Mouse (Mus musculus) right cerebral cortex, adult 18-20 months (tissue): ENCODE measurements around the gene Cdk11b.
"Not testable (repeated sequence)": the region's sequence is repeated elsewhere in the genome, so short reads cannot be mapped to it uniquely, and the experiment has no call there.

Source experiments
- DNase-seq: peaks from one replicate; pipeline ENCODE4 v3.0.0; 2022; ENCODE audit warnings: mixed read lengths

Gene Cdk11b

DNA sequence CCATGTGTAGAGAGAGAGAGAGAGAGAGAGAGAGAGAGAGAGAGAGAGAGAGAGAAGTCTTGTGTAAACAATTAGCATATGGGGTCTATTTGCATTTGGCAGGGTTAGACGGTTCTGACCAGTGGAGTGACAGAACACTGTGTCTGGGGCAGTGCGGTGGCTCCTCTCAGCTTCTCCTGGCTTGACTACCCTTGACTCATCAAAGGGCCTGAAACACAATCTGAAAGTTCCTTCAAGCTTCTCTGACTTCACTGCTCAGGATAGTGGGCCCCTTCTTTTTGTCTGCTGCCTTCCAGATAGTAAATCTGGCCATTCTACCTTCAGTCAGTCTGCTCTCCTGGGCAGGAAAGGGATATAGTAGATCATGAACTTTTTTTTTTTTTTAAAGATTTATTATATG lies 17.8 kb upstream of the Cdk11b start:
- DNase-seq: no peak

DNA sequence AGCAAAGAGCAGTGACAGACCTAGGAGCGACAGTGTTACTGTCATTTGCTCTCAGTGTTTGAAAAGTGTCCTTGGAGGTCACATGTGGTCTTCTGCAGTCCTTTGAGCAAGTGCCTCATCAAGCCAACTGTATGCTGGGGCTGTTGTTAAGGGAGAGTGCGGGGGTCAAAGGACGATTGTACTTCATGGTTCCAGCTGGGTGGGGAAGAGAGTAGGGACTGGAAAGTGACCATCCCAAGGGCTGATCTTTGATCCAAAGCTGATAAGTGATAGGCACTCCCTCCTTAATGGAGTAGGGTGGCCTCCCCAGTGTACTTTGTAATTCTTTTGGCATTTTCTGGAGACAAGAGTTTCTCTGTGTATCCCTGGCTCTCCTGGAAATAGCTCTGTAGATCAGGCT lies 12.8 kb upstream of the Cdk11b start:
- no peak for DNase-seq

- DNase-seq: no peak
Measured at GRCm38 (mm10) chr4:155613264-155613663, 11.4 kb upstream of the Cdk11b start.

DNA sequence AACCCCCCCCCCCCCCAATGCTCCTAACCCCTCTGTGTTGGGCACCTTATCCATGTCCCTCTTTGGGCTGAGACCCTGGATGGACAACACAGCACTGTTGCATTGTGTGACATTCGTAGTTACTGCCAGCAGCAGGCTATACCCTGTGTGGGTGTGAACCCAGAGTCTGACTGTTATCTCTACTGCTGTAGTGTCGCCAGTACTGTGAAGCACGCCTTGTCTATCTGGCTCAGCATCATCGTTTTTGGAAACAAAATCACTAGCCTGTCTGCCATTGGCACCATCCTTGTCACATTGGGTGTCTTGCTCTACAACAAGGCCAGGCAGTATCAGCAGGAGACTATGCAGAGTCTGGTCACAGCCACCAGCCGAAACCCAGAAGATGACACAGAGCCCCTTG lies 6.3 kb upstream of the Cdk11b start:
- no peak for DNase-seq

- DNase-seq: no peak
Measured at GRCm38 (mm10) chr4:155630267-155630666, 5.6 kb downstream of the Cdk11b start.

- no peak for DNase-seq
Measured at GRCm38 (mm10) chr4:155635766-155636499, 11.3 kb downstream of the Cdk11b start.

GRCm38 (mm10) chr4:155643531-155643930 lies 18.9 kb downstream of the Cdk11b start:
- DNase-seq: no peak

GRCm38 (mm10) chr4:155645308-155645707 lies 20.7 kb downstream of the Cdk11b start, which contains the start of gene Gm10563:
TSS of gene Gm10563 (minus strand) at chr4:155645408.
- DNase-seq: not testable (repeated sequence)

DNA sequence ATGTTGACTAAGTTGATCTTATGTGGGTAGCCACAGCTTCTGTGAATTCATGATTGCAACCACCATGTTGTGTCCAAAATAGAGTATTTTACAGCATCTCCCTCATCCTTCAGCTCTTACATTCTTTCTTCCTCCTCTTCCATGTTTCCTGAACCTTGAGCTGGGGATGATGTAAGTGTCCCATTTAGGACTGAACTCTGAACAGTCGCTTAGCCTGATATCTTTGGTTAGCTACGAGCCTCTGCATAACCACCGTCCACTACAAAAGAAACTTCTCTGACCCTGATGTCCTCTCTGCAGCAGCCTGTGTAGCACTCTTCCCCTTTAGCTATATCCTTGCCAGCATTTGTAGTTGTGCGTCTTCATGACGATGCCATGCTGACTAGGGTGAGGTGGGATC lies 21.1 kb downstream of the Cdk11b start:
- no peak for DNase-seq

DNA sequence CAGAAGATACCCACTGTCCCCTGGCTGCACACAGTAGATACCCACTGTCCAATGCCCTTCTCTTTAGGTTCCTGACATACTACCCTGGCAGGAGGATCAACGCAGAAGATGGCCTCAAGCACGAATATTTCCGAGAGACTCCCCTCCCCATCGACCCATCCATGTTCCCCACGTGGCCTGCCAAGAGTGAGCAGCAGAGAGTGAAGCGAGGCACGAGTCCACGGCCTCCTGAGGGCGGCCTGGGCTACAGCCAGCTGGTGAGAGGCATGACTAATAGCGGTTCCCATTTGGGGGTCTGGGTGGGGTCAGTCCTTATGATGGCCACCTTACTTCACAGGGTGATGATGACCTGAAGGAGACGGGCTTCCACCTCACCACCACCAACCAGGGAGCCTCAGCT lies 24.7 kb downstream of the Cdk11b start:
- no peak for DNase-seq

DNA sequence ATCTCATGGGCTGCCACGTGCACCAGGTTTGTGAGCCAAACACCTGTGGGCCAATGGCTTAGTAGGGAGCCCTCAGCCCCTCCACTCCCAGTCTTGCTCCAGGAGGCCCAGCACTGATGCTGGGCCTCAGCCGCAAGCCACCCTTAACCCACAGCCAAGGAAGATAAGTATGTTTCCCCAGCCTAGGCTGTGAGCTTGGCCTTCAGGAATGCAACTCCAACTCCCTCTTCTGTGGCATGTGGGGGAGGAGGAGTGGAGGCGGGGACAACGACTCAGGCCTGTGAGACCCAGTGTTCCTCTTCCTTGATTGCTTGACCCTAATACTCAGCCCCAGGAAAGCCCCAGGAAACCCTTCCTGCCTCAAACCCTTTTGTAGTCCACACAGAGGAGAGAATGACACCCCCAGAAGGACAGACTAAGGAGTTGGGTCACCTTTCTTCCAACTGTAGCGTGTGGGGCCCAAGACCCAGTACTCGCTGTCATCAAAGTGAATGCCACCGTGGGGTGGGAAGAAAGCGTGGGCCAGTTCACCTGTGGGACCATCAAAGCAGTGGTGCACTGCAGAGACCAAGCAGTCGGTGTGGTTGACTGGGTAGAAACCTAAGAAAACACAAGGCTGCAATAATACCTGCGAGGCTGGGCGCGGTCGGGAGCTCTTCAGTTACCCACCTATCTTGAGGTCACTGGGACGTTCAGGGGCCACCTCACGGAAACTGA lies 27.1 kb downstream of the Cdk11b start:
- no peak for DNase-seq

- no peak for DNase-seq
Measured at GRCm38 (mm10) chr4:155652283-155653085, 27.8 kb downstream of the Cdk11b start.

- DNase-seq: no peak
Measured at GRCm38 (mm10) chr4:155653086-155653450, 28.4 kb downstream of the Cdk11b start, which contains the start of gene Mmp23. TSS of gene Mmp23 (minus strand) at chr4:155653384.

GRCm38 (mm10) chr4:155653451-155654182 lies 29.0 kb downstream of the Cdk11b start:
- no peak for DNase-seq

- no peak for DNase-seq
Measured at GRCm38 (mm10) chr4:155654183-155654455, 29.5 kb downstream of the Cdk11b start.

- no peak for DNase-seq
Measured at GRCm38 (mm10) chr4:155654456-155655298, 30.0 kb downstream of the Cdk11b start.

GRCm38 (mm10) chr4:155656214-155656751 lies 31.6 kb downstream of the Cdk11b start:
- DNase-seq: no peak

DNA sequence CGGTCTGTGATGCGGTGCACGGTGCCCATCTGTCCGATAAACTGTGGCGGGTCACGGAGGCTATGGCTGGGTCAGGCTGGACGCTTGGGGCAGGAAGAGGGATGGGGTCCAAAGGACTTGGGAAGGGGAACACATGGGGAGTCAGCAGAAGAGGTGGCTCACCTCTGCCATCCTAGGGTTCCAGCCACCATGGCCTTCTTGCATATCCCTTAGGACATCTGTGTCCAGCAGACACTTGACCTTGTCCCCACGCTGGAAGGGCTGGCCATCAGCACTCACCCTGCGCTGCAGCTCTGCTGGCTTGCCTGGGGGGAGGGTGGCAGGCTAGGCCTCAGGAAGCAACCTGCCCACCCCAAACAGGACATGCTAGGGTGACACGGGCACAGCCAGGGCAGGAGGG lies 34.3 kb downstream of the Cdk11b start:
- no peak for DNase-seq

GRCm38 (mm10) chr4:155660641-155661040 lies 36.0 kb downstream of the Cdk11b start:
- DNase-seq: no peak

DNA sequence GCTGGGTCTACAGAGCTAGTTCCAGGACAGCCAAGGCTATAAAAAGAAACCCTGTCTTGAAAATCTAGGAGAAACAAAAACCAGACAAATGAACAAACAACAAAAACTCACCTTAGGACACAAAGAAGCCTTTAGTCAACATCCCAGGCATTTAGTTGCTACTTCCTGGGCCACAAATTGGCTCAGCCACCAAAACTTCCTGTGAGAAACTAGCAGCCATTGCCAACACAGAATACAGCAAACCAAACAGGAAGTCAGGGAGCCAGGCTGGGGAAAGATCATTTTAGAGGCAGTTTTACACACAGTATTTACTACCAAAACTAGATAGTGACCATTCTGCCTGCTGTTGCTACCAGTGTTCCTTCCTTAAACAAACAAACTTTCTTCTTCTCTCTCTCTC lies 42.2 kb downstream of the Cdk11b start:
- DNase-seq: no peak

- peak; percentile 98 for DNase-seq
Measured at GRCm38 (mm10) chr4:155668689-155669597, 44.3 kb downstream of the Cdk11b start, which contains the start of gene Mib2. TSS of gene Mib2 (minus strand) at chr4:155669198.
